Mouse (Mus musculus) embryonic fibroblast, embryonic 13.5 days (primary cell): Measurements from ENCODE around the gene Ankrd31. TPM values are rescaled to one million over a fixed set of nuclear protein-coding genes. Genes with fewer than 3 reads are reported as not detected.

Source experiments
- H3K27ac ChIP-seq: 2 replicates; pipeline ENCODE4 v1.5.1; 2012; ENCODE audit warnings: low read length, control low read depth, inconsistent platforms; ENCODE audit not compliant: insufficient read depth
- H3K4me1 ChIP-seq: 2 replicates; pipeline ENCODE4 v1.6.1; 2011; ENCODE audit warnings: low read length; ENCODE audit not compliant: control insufficient read depth, insufficient read depth
- H3K4me3 ChIP-seq: 2 replicates; pipeline ENCODE4 v1.5.1; 2011; ENCODE audit warnings: mild to moderate bottlenecking, control low read depth, low read length; ENCODE audit not compliant: insufficient read depth
- CTCF ChIP-seq: IDR thresholded peaks from 2 replicates; pipeline ENCODE4 v1.5.1; 2011; ENCODE audit warnings: mild to moderate bottlenecking, control low read depth, low read length, moderate library complexity, borderline replicate concordance; ENCODE audit not compliant: insufficient read depth
- POLR2A ChIP-seq: IDR thresholded peaks from 2 replicates; pipeline ENCODE4 v1.6.1; 2011; ENCODE audit warnings: low read depth, mild to moderate bottlenecking, control low read depth, low read length, moderate library complexity
- polyA plus RNA-seq: library from polyadenylated mRNA; stranded (reverse); fragments of >200 nt; gene quantifications from 2 replicates; pipeline ENCODE4 v1.2.4, GENCODE M21; 2011; ENCODE audit warnings: low read depth; ENCODE audit not compliant: missing spikeins, insufficient read length

Gene Ankrd31
- polyA plus RNA-seq: not detected in 2 replicates

- no peak within 1 kb of the TSS for H3K27ac ChIP-seq
- H3K4me1 ChIP-seq: no peaks in the 10 kb centered on the region
- no peak within 1 kb of the TSS for H3K4me3 ChIP-seq
- no peak for TF ChIP-seq POLR2A
- no peak for TF ChIP-seq CTCF
These were observed at the start of gene Ankrd31 for GRCm38 (mm10) chr13:96748109-96748845. Ankrd31 (plus strand) TSS chr13:96748272.

- H3K4me1 ChIP-seq: peaks cover 3% of the 10 kb centered on the region; the same call in 1 of the 2 replicates
- H3K4me3 ChIP-seq: no peak overlapping the region
- no peak overlapping the region for H3K27ac ChIP-seq
- TF ChIP-seq POLR2A (no peak), CTCF (no peak)
These were observed 45.3 kb upstream of the Ankrd31 start for GRCm38 (mm10) chr13:96702567-96703278.

GRCm38 (mm10) chr13:96709269-96710233 is 38.5 kb upstream of the Ankrd31 start:
- no peaks in the 10 kb centered on the region for H3K4me1 ChIP-seq
- TF ChIP-seq POLR2A: no peak

GRCm38 (mm10) chr13:96716311-96716710 is 31.8 kb upstream of the Ankrd31 start:
- Histone ChIP-seq H3K27ac (no peak overlapping the region), H3K4me3 (no peak overlapping the region), H3K4me1 (no peaks in the 10 kb centered on the region)
- TF ChIP-seq CTCF (no peak), POLR2A (no peak)

More at GRCm38 (mm10) chr13:96709269-96710233, 38.5 kb upstream of the Ankrd31 start:
- no peak overlapping the region for H3K27ac ChIP-seq
- no peak overlapping the region for H3K4me3 ChIP-seq

- Histone ChIP-seq H3K27ac (no peak overlapping the region), H3K4me3 (no peak overlapping the region), H3K4me1 (no peaks in the 10 kb centered on the region)
- TF ChIP-seq POLR2A (no peak), CTCF (no peak)
These were observed 30.3 kb upstream of the Ankrd31 start for GRCm38 (mm10) chr13:96717821-96718220.

GRCm38 (mm10) chr13:96720003-96720402 is 28.1 kb upstream of the Ankrd31 start:
- Histone ChIP-seq H3K27ac (no peak overlapping the region), H3K4me3 (no peak overlapping the region), H3K4me1 (no peaks in the 10 kb centered on the region)
- TF ChIP-seq POLR2A (no peak), CTCF (no peak)

- Histone ChIP-seq H3K27ac (no peak overlapping the region), H3K4me3 (no peak overlapping the region), H3K4me1 (no peaks in the 10 kb centered on the region)
- no peak for TF ChIP-seq POLR2A
- no peak for TF ChIP-seq CTCF
These were observed 19.8 kb upstream of the Ankrd31 start for GRCm38 (mm10) chr13:96728289-96728688.

- Histone ChIP-seq H3K27ac (no peak overlapping the region), H3K4me1 (no peaks in the 10 kb centered on the region), H3K4me3 (no peak overlapping the region)
- TF ChIP-seq CTCF (no peak), POLR2A (no peak)
These were observed 18.9 kb upstream of the Ankrd31 start for GRCm38 (mm10) chr13:96729146-96729545.

GRCm38 (mm10) chr13:96730116-96730515 is 18.0 kb upstream of the Ankrd31 start:
- TF ChIP-seq CTCF (no peak), POLR2A (no peak)
- H3K4me3 ChIP-seq: no peak overlapping the region
- no peaks in the 10 kb centered on the region for H3K4me1 ChIP-seq
- H3K27ac ChIP-seq: no peak overlapping the region

- Histone ChIP-seq H3K4me3 (no peak overlapping the region), H3K27ac (no peak overlapping the region), H3K4me1 (no peaks in the 10 kb centered on the region)
- TF ChIP-seq CTCF: no peak
- TF ChIP-seq POLR2A: no peak
These were observed 12.9 kb upstream of the Ankrd31 start for GRCm38 (mm10) chr13:96735175-96735574.
